Mouse (Mus musculus): ENCODE results near the gene Enthd1. TPM values are rescaled to one million over a fixed set of nuclear protein-coding genes. Genes with fewer than 3 reads are reported as not detected.

Gene Enthd1
- not detected in 2 replicates for polyA plus RNA-seq (2014; fragmentation: Nextera tagmentation; extraction: Ambion mirVana)

DNA sequence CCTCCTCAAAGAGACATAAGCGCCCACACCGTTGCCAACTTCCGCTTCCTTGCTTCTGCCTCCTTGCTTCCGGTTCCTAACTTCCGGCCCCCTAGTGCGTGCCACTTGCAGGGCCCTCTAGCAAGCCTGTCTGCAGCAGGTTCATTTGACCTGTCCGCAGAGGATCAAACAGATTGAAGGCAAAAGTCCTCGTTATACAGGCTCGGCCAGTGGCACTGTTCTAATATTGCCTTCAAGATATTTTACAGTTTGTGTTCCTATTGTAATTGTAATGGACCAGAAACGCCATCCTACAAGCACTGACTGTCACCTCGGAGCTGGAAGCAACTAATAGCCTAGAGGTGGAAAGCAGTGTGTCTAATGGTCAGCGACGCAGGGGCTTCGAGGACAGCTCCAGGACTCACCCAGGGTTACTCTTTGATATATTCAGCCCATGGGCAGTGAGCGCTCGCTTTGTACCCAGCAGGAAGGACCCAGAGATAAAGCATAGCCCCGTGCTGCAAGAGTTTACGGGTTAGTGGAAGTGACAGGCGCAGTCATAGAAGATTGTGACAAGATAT, at the start of gene Enthd1:
Gene Enthd1 (minus strand): TSS at position 51 of the 560 bp plus-strand sequence.
- Histone ChIP-seq H3K9ac (ENCODE audit: low read length) (no peak within 1 kb of the TSS), H3K4me1 (ENCODE audit: control insufficient read depth, insufficient read depth, low read length) (no peaks in the 10 kb centered on the region), H3K36me3 (ENCODE audit: control insufficient read depth, insufficient read depth, low read length) (no peaks in the 10 kb centered on the region), H3K27me3 (ENCODE audit: control insufficient read depth, insufficient read depth, low read length) (no peaks in the 10 kb centered on the region), H3K4me2 (ENCODE audit: low read depth, severe bottlenecking) (no peak within 1 kb of the TSS), H3K9me3 (ENCODE audit: control insufficient read depth, low read length) (no peaks in the 10 kb centered on the region), H3K27ac (replicated peaks; ENCODE audit: low read depth, low read length) (no peak within 1 kb of the TSS), H3K4me3 (ENCODE audit: low read depth, low read length) (no peak within 1 kb of the TSS)
- DNase-seq (ENCODE audit: low spot score) (no peak), ATAC-seq (ENCODE audit: insufficient number of reproducible peaks, low FRiP score, low TSS enrichment, low read depth) (no peak)
- WGBS = 84% methylated on average over 19 of the region's 19 CpGs

DNA sequence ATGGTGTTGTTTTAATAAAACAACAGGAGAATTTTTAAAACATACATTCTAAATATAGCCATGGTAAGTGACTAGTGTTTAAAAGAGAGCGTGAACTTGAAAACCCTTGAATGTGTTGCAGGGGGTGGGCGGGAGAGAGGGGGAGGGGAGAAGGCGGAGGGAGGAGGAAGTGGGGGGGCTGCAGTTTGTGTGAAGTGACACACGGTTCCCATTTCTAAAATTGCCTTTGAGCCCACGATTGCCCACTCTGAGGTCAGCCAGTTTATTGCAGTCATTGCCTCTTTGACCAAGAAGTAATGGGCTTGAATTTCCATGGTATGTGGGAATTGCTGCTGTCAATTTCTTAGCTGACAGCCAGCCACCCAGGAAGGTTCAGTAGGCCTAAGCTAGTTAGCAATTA, 48.9 kb upstream of the Enthd1 start:
- H3K4me2 ChIP-seq (ENCODE audit: low read depth, severe bottlenecking) = no peak overlapping the region
- H3K36me3 ChIP-seq (ENCODE audit: control insufficient read depth, insufficient read depth, low read length) = no peaks in the 10 kb centered on the region
- no peak overlapping the region for H3K27ac ChIP-seq (replicated peaks; ENCODE audit: low read depth, low read length)
- DNase-seq (ENCODE audit: low spot score) (no peak), ATAC-seq (ENCODE audit: insufficient number of reproducible peaks, low FRiP score, low TSS enrichment, low read depth) (no peak)
- 13% methylated on average over 5 of the region's 5 CpGs for WGBS
- H3K4me3 ChIP-seq (ENCODE audit: low read depth, low read length) = no peak overlapping the region
- H3K9ac ChIP-seq (ENCODE audit: low read length) = no peak overlapping the region
- no peaks in the 10 kb centered on the region for H3K9me3 ChIP-seq (ENCODE audit: control insufficient read depth, low read length)
- peaks cover 15% of the 10 kb centered on the region; the same call in 1 of the 2 replicates for H3K4me1 ChIP-seq (ENCODE audit: control insufficient read depth, insufficient read depth, low read length)
- peaks cover 4% of the 10 kb centered on the region; the same call in 1 of the 2 replicates for H3K27me3 ChIP-seq (ENCODE audit: control insufficient read depth, insufficient read depth, low read length)

DNA sequence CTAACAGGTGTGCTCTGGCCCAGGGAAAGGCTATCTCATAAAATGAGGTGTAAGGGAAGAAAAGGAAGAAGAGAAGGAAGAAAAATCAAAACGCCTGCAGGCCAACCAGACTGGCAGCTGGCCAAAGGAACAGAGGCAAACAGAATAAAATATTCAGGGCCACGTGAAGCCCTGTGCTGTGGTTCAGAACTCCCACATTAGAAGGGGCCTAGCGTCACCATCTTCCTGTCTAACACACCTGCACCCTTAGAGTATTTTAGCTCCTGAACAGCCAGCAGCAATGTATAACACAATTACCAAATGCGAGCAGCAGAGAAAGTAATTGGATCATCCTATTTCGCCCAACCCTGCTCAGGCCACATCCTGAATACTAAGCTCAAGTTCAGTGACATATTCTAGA, 46.5 kb upstream of the Enthd1 start:
- no peak overlapping the region for H3K27ac ChIP-seq (replicated peaks; ENCODE audit: low read depth, low read length)
- H3K4me3 ChIP-seq (ENCODE audit: low read depth, low read length) = no peak overlapping the region
- H3K4me2 ChIP-seq (ENCODE audit: low read depth, severe bottlenecking) = no peak overlapping the region
- DNase-seq (ENCODE audit: low spot score) = no peak
- peaks cover 15% of the 10 kb centered on the region; the same call in 1 of the 2 replicates for H3K4me1 ChIP-seq (ENCODE audit: control insufficient read depth, insufficient read depth, low read length)
- no peaks in the 10 kb centered on the region; the same call in 1 of the 2 replicates for H3K27me3 ChIP-seq (ENCODE audit: control insufficient read depth, insufficient read depth, low read length)
- no peak overlapping the region for H3K9ac ChIP-seq (ENCODE audit: low read length)
- 85% methylated on average over 5 of the region's 5 CpGs for WGBS
- ATAC-seq (ENCODE audit: insufficient number of reproducible peaks, low FRiP score, low TSS enrichment, low read depth) = no peak
- H3K9me3 ChIP-seq (ENCODE audit: control insufficient read depth, low read length) = no peaks in the 10 kb centered on the region
- H3K36me3 ChIP-seq (ENCODE audit: control insufficient read depth, insufficient read depth, low read length) = no peaks in the 10 kb centered on the region

DNA sequence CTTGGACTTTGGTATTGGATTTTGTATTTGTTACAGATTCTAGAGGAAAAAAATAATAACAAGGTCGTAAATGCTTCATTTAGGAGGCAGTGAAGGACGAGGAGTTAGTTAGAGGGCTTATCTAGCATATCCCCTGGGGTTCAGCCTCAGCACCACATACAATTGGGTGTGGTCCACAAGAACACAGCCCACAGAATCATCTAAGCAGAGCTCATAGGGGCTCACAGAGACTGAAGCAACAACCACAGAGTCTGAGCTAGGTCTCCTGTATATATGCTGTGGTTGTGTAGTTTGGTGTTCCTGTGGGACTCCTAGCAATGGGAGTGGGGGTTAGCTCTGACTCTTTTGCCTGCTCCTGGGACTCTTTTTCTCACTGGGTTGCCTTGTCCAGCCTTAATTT, 45.4 kb upstream of the Enthd1 start:
- Histone ChIP-seq H3K4me1 (ENCODE audit: control insufficient read depth, insufficient read depth, low read length) (peaks cover 10% of the 10 kb centered on the region; the same call in 1 of the 2 replicates), H3K9me3 (ENCODE audit: control insufficient read depth, low read length) (no peaks in the 10 kb centered on the region), H3K4me3 (ENCODE audit: low read depth, low read length) (no peak overlapping the region), H3K27me3 (ENCODE audit: control insufficient read depth, insufficient read depth, low read length) (no peaks in the 10 kb centered on the region), H3K9ac (ENCODE audit: low read length) (no peak overlapping the region), H3K4me2 (ENCODE audit: low read depth, severe bottlenecking) (no peak overlapping the region), H3K36me3 (ENCODE audit: control insufficient read depth, insufficient read depth, low read length) (no peaks in the 10 kb centered on the region), H3K27ac (replicated peaks; ENCODE audit: low read depth, low read length) (no peak overlapping the region)
- ATAC-seq (ENCODE audit: insufficient number of reproducible peaks, low FRiP score, low TSS enrichment, low read depth) = no peak
- no peak for DNase-seq (ENCODE audit: low spot score)
- 68% methylated on average over 2 of the region's 2 CpGs for WGBS

DNA sequence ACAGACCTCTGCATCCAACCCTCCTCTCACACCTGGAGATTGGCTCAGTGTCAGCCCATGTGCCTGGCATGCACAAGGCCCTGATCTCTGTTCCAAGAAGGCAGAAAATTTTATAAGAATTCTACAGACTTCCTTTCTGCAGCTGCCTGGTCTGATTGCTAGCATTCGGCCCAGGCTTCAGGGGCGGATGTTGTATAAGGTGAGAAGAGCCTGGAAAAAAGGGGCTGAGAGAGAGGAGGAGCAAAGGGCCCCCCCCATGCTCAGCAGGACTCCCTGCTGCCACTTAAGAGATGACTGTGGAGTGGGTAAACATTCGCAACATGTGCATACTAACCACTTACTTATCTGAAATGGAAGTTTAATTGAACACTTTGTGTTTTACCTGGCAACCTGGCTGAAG, 43.0 kb upstream of the Enthd1 start:
- Histone ChIP-seq H3K4me3 (ENCODE audit: low read depth, low read length) (no peak overlapping the region), H3K27ac (replicated peaks; ENCODE audit: low read depth, low read length) (no peak overlapping the region), H3K27me3 (ENCODE audit: control insufficient read depth, insufficient read depth, low read length) (no peaks in the 10 kb centered on the region), H3K36me3 (ENCODE audit: control insufficient read depth, insufficient read depth, low read length) (no peaks in the 10 kb centered on the region), H3K9me3 (ENCODE audit: control insufficient read depth, low read length) (no peaks in the 10 kb centered on the region), H3K4me1 (ENCODE audit: control insufficient read depth, insufficient read depth, low read length) (no peaks in the 10 kb centered on the region), H3K9ac (ENCODE audit: low read length) (no peak overlapping the region), H3K4me2 (ENCODE audit: low read depth, severe bottlenecking) (no peak overlapping the region)
- WGBS = 69% methylated on average over 3 of the region's 3 CpGs
- DNase-seq (ENCODE audit: low spot score) = no peak
- ATAC-seq (ENCODE audit: insufficient number of reproducible peaks, low FRiP score, low TSS enrichment, low read depth) = no peak

DNA sequence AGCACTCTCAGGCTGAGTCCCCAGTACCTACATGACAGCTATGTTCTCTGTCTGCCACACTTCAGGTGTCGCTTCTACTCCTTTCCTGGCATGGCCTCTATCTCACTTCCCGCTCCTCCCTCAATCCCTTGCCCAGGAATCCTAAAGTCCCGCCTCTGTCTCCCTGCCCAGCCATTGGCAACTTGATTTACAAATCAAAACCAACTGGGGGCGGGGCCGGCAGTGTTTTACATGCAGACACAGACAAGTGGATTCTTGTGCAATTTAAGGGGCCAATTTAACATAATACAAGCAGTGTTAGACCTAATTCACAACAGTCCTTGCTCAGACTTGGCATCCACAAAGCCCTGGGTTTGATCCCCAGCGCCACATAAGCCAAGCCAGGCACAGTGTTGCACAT, 39.1 kb upstream of the Enthd1 start:
- 79% methylated on average over 6 of the region's 6 CpGs for WGBS
- Histone ChIP-seq H3K9me3 (ENCODE audit: control insufficient read depth, low read length) (no peaks in the 10 kb centered on the region), H3K36me3 (ENCODE audit: control insufficient read depth, insufficient read depth, low read length) (no peaks in the 10 kb centered on the region), H3K4me2 (ENCODE audit: low read depth, severe bottlenecking) (no peak overlapping the region), H3K9ac (ENCODE audit: low read length) (no peak overlapping the region), H3K27me3 (ENCODE audit: control insufficient read depth, insufficient read depth, low read length) (no peaks in the 10 kb centered on the region), H3K27ac (replicated peaks; ENCODE audit: low read depth, low read length) (no peak overlapping the region), H3K4me3 (ENCODE audit: low read depth, low read length) (no peak overlapping the region), H3K4me1 (ENCODE audit: control insufficient read depth, insufficient read depth, low read length) (peaks cover 6% of the 10 kb centered on the region; the same call in 1 of the 2 replicates)
- ATAC-seq (ENCODE audit: insufficient number of reproducible peaks, low FRiP score, low TSS enrichment, low read depth) = no peak
- DNase-seq (ENCODE audit: low spot score) = no peak

DNA sequence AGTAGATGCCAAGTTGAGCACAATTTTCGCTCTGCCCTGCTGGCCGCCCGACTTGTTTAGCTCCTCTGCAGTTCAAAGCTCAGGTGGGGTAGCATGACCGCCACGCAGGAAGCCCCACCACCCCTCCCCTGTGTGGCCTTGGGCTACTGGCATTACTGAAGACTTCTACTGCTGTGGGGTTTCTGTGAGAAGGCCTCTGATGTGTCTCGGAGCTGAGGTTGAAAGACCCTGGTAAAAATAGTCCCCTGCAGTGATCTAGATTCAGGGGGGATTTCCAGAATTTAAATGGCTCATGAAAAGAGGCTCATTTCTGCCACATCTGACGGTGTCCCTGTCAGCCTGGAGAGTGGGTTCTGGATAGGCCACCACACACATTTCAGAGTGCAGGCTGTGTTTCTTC, 37.5 kb upstream of the Enthd1 start:
- WGBS = 57% methylated on average over 7 of the region's 7 CpGs
- no peak for ATAC-seq (ENCODE audit: insufficient number of reproducible peaks, low FRiP score, low TSS enrichment, low read depth)

DNA sequence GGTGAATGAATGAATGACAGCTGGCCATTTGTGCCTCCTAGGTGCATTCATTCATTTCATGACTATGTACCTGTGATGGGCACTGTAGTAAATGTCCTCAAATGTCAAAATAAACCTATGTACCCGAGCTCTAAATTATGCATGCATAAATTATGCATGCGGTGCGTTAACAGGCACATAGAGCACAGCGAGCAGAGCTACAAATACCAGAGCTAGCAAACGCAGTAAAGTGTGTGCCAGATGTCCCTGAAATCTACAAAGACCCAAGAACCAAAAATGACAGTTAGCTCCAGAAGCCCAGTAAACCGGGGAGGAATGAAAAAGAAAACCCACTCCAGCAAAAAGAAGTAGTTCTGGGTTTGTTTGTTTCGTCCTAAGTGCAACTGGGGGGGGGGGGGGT, 36.5 kb upstream of the Enthd1 start:
- Histone ChIP-seq H3K27ac (replicated peaks; ENCODE audit: low read depth, low read length) (no peak overlapping the region), H3K9ac (ENCODE audit: low read length) (no peak overlapping the region), H3K27me3 (ENCODE audit: control insufficient read depth, insufficient read depth, low read length) (no peaks in the 10 kb centered on the region), H3K36me3 (ENCODE audit: control insufficient read depth, insufficient read depth, low read length) (no peaks in the 10 kb centered on the region), H3K9me3 (ENCODE audit: control insufficient read depth, low read length) (no peaks in the 10 kb centered on the region), H3K4me2 (ENCODE audit: low read depth, severe bottlenecking) (no peak overlapping the region), H3K4me1 (ENCODE audit: control insufficient read depth, insufficient read depth, low read length) (peaks cover 7% of the 10 kb centered on the region; the same call in 1 of the 2 replicates), H3K4me3 (ENCODE audit: low read depth, low read length) (no peak overlapping the region)
- no peak for ATAC-seq (ENCODE audit: insufficient number of reproducible peaks, low FRiP score, low TSS enrichment, low read depth)
- 61% methylated on average over 7 of the region's 7 CpGs for WGBS
- no peak for DNase-seq (ENCODE audit: low spot score)

More for the DNA sequence above, 37.5 kb upstream of the Enthd1 start:
- no peak overlapping the region for H3K9ac ChIP-seq (ENCODE audit: low read length)
- no peak overlapping the region for H3K4me2 ChIP-seq (ENCODE audit: low read depth, severe bottlenecking)
- no peak overlapping the region for H3K4me3 ChIP-seq (ENCODE audit: low read depth, low read length)
- H3K4me1 ChIP-seq (ENCODE audit: control insufficient read depth, insufficient read depth, low read length) = peaks cover 7% of the 10 kb centered on the region; the same call in 1 of the 2 replicates
- no peaks in the 10 kb centered on the region for H3K36me3 ChIP-seq (ENCODE audit: control insufficient read depth, insufficient read depth, low read length)
- DNase-seq (ENCODE audit: low spot score) = no peak
- no peaks in the 10 kb centered on the region for H3K9me3 ChIP-seq (ENCODE audit: control insufficient read depth, low read length)
- H3K27ac ChIP-seq (replicated peaks; ENCODE audit: low read depth, low read length) = no peak overlapping the region
- no peaks in the 10 kb centered on the region for H3K27me3 ChIP-seq (ENCODE audit: control insufficient read depth, insufficient read depth, low read length)

DNA sequence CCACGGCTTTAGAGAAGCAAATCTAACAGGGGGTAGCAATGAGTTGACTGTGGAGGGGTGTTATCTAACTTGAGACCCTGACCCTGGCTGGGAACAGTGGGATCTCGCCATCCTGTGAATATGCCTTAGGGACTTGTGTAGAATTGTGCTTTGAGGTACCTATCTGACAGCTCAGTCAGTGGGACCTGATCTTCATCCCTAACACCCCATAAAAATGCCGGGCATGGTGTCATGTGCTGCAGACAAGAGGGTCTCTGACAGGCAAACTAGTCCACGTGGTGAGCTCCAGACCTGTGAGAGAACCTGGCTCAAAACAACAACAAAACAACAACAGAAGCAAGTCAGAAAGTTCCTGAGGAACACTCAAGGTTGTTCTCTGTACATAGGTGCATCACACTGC, 34.9 kb upstream of the Enthd1 start:
- no peak overlapping the region for H3K4me2 ChIP-seq (ENCODE audit: low read depth, severe bottlenecking)

More for the DNA sequence above, 34.9 kb upstream of the Enthd1 start:
- ATAC-seq (ENCODE audit: insufficient number of reproducible peaks, low FRiP score, low TSS enrichment, low read depth) (no peak), DNase-seq (ENCODE audit: low spot score) (peak; percentile 54)
- H3K9ac ChIP-seq (ENCODE audit: low read length) = no peak overlapping the region
- no peaks in the 10 kb centered on the region for H3K27me3 ChIP-seq (ENCODE audit: control insufficient read depth, insufficient read depth, low read length)
- WGBS = 26% methylated on average over 4 of the region's 4 CpGs
- H3K27ac ChIP-seq (replicated peaks; ENCODE audit: low read depth, low read length) = no peak overlapping the region
- no peaks in the 10 kb centered on the region for H3K36me3 ChIP-seq (ENCODE audit: control insufficient read depth, insufficient read depth, low read length)
- H3K9me3 ChIP-seq (ENCODE audit: control insufficient read depth, low read length) = no peaks in the 10 kb centered on the region
- H3K4me3 ChIP-seq (ENCODE audit: low read depth, low read length) = no peak overlapping the region
- H3K4me1 ChIP-seq (ENCODE audit: control insufficient read depth, insufficient read depth, low read length) = peaks cover 10% of the 10 kb centered on the region
